Mouse (Mus musculus): ENCODE data around the gene Gfod1. TPM values are rescaled to one million over a fixed set of nuclear protein-coding genes. Genes with fewer than 3 reads are reported as not detected.
A peak's percentile ranks its signal among the peaks of the same experiment; 100 is the strongest.

The Gfod1 gene
- polyA plus RNA-seq (2011; ENCODE audit: insufficient read depth, insufficient read length, low replicate concordance, missing spikeins): 3.4 and 10.4 TPM in 2 replicates

DNA sequence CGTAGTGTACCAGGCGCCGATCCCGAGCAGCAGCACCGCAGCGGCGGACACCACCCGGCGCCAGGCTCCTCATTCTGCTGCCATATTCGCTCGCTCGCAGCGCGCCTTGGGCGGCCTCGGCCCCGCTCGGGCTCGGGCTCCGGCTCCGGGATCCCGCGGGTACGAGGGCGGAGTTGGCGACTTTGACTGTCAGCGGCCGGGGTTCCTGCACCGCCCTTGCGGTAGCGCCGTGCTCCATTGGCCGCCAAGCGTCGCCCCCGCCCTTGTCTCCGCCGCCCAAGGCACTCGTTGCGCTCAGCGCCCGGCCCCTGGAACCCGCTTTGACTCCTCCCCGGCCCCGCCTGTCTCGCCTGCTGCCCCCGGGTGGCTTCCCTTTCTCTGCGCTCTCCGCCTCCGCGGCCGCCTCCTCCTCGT lies at the start of gene Gfod1:
Gfod1 (minus strand) TSS at position 155 of the 414 bp plus-strand sequence.
- H3K4me1 ChIP-seq (ENCODE audit: control insufficient read depth, insufficient read depth, low read length): peaks cover 5% of the 10 kb centered on the region; the same call in 1 of the 2 replicates
- WGBS: under 1% methylated on average over 51 of the region's 53 CpGs
- 0 out of 2 replicates have a peak, but pooled peaks have one; percentile 17 for TF ChIP-seq CTCF (IDR thresholded peaks at IDR 0.05; ENCODE audit: control insufficient read depth, insufficient read depth, low read length)
- peak; percentile 91; the same call in 1 of the 2 replicates for TF ChIP-seq POLR2A (IDR thresholded peaks at IDR 0.05; ENCODE audit: borderline replicate concordance, control insufficient read depth, low read depth, low read length)
- H3K27ac ChIP-seq (ENCODE audit: control insufficient read depth, insufficient read depth, low read depth, low read length, poor library complexity): peak within 1 kb of the TSS; percentile 96
- peak within 1 kb of the TSS; percentile 86 for H3K4me3 ChIP-seq (replicated peaks; ENCODE audit: control insufficient read depth, low read depth, low read length)

DNA sequence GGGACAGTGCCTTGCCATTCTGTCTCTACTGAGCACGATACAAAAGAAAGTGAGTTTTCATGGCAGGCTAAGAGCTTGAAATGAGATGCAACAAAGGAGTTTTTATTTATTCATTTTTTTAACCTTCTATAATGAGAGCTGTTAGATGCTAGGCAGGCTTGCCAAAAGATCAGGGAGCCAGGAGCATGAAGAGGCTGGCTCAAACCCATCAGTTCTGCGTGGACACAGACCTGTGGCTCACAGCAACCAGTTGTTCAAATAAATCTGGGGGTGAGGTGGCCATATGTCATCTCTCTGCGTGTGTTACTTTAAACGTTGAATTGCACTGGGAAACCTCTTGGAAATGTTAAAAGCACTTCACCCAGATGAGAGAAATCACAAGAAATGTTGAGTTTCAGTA lies 49.4 kb upstream of the Gfod1 start:
- TF ChIP-seq POLR2A (IDR thresholded peaks at IDR 0.05; ENCODE audit: borderline replicate concordance, control insufficient read depth, low read depth, low read length) (no peak), CTCF (IDR thresholded peaks at IDR 0.05; ENCODE audit: control insufficient read depth, insufficient read depth, low read length) (no peak)
- 81% methylated on average over 4 of the region's 4 CpGs for WGBS
- Histone ChIP-seq H3K4me1 (ENCODE audit: control insufficient read depth, insufficient read depth, low read length) (no peaks in the 10 kb centered on the region), H3K4me3 (replicated peaks; ENCODE audit: control insufficient read depth, low read depth, low read length) (no peak overlapping the region), H3K27ac (ENCODE audit: control insufficient read depth, insufficient read depth, low read depth, low read length, poor library complexity) (no peak overlapping the region)

DNA sequence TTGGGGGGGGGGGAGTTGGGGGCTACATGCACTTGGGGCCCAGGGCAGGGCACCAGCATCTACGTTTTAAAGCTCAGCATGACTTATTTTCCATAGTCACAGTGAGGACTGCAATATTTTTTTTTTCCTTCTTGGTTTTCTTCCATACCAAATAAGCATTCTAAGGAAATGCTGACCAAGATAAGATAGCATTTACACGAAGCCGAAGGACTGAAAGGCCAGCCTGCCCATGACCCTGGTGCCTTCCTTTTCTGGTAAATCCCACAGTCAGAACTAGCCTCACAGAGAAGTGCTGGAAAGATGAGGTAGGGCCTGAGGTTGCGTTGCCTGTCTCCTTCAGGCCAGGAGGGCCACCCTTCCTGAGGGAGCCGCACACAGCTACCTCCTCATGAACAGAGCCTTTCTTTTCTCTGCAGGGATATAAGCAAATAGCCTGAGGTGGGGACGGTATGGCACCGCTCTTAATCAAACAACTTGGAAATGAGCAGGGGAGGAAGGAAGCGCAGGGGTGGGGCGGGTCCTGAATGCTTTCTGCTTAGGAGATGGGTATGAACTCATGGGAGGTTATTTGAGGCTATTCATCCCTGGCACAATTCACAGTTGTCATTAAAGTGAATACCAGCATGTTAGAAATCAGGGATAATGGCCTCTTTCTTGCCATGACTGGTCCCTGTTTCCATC lies 46.7 kb upstream of the Gfod1 start:
- Histone ChIP-seq H3K27ac (ENCODE audit: control insufficient read depth, insufficient read depth, low read depth, low read length, poor library complexity) (no peak overlapping the region), H3K4me3 (replicated peaks; ENCODE audit: control insufficient read depth, low read depth, low read length) (no peak overlapping the region), H3K4me1 (ENCODE audit: control insufficient read depth, insufficient read depth, low read length) (no peaks in the 10 kb centered on the region)
- WGBS: 65% methylated on average over 9 of the region's 9 CpGs
- TF ChIP-seq POLR2A (IDR thresholded peaks at IDR 0.05; ENCODE audit: borderline replicate concordance, control insufficient read depth, low read depth, low read length): no peak
- TF ChIP-seq CTCF (IDR thresholded peaks at IDR 0.05; ENCODE audit: control insufficient read depth, insufficient read depth, low read length): no peak

DNA sequence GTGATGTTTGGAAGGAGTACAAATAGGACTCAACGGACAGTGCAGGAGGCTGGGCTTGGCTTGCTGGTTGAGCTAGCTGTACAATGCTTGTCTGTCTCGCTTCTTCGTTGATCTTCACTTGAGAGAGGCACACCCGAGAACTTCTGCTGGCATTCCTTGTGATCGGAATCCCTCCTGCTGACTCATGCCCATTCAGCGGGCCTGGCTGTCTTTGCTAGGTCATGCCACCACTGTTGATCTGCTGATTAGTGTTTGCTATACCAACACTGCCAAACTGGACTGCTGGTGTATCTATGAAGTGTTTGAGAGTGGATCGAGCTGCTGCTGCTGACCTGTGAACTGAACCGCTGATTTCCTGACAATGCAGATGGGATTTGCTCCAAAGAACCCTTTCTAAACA lies 45.4 kb upstream of the Gfod1 start:
- Histone ChIP-seq H3K4me3 (replicated peaks; ENCODE audit: control insufficient read depth, low read depth, low read length) (no peak overlapping the region), H3K27ac (ENCODE audit: control insufficient read depth, insufficient read depth, low read depth, low read length, poor library complexity) (no peak overlapping the region), H3K4me1 (ENCODE audit: control insufficient read depth, insufficient read depth, low read length) (no peaks in the 10 kb centered on the region)
- no peak for TF ChIP-seq POLR2A (IDR thresholded peaks at IDR 0.05; ENCODE audit: borderline replicate concordance, control insufficient read depth, low read depth, low read length)
- TF ChIP-seq CTCF (IDR thresholded peaks at IDR 0.05; ENCODE audit: control insufficient read depth, insufficient read depth, low read length): no peak
- 79% methylated on average over 8 of the region's 8 CpGs for WGBS

DNA sequence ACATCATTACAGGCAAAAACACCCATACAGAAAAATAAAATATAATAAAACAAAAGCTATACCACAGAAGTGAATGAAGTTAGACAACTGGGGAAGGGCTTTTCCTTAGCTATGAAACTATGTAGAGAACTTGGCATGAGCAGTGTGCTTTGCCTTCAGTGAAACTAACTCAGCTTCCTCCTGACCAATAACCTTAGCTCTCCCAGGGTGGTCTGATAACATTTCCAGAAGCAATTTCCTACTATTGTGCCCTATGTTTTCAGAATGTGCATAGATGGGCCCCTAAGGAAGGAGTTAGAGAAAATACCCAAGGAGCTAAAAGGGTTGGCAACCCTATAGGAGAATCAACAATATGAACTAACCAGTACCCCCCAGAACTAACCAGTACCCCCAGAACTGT lies 42.9 kb upstream of the Gfod1 start:
- TF ChIP-seq CTCF (IDR thresholded peaks at IDR 0.05; ENCODE audit: control insufficient read depth, insufficient read depth, low read length) (no peak), POLR2A (IDR thresholded peaks at IDR 0.05; ENCODE audit: borderline replicate concordance, control insufficient read depth, low read depth, low read length) (no peak)
- Histone ChIP-seq H3K4me3 (replicated peaks; ENCODE audit: control insufficient read depth, low read depth, low read length) (no peak overlapping the region), H3K4me1 (ENCODE audit: control insufficient read depth, insufficient read depth, low read length) (no peaks in the 10 kb centered on the region), H3K27ac (ENCODE audit: control insufficient read depth, insufficient read depth, low read depth, low read length, poor library complexity) (no peak overlapping the region)

DNA sequence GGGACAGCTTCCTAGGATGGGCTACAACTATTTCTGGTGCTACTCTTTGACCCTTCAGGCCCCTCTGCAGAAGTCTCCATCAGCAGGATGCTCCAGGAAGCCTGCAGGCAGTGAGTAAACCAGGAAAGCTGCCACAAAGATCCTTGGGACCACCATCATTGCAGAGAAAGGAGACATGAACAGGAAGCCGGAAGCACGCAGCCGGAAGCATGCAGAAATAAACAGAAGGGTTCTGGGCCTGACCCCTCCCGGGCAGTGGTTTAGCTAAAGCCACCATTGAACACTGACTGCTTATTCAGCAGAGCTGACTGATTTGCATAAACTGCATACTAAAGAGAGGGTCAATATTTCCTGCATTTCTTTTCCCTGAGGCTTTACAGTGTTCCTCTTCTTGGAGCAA lies 34.7 kb upstream of the Gfod1 start:
- H3K4me1 ChIP-seq (ENCODE audit: control insufficient read depth, insufficient read depth, low read length): no peaks in the 10 kb centered on the region; the same call in 1 of the 2 replicates
- H3K4me3 ChIP-seq (replicated peaks; ENCODE audit: control insufficient read depth, low read depth, low read length): no peak overlapping the region
- H3K27ac ChIP-seq (ENCODE audit: control insufficient read depth, insufficient read depth, low read depth, low read length, poor library complexity): no peak overlapping the region
- WGBS: 74% methylated on average over 4 of the region's 4 CpGs
- TF ChIP-seq CTCF (IDR thresholded peaks at IDR 0.05; ENCODE audit: control insufficient read depth, insufficient read depth, low read length): no peak
- no peak for TF ChIP-seq POLR2A (IDR thresholded peaks at IDR 0.05; ENCODE audit: borderline replicate concordance, control insufficient read depth, low read depth, low read length)

DNA sequence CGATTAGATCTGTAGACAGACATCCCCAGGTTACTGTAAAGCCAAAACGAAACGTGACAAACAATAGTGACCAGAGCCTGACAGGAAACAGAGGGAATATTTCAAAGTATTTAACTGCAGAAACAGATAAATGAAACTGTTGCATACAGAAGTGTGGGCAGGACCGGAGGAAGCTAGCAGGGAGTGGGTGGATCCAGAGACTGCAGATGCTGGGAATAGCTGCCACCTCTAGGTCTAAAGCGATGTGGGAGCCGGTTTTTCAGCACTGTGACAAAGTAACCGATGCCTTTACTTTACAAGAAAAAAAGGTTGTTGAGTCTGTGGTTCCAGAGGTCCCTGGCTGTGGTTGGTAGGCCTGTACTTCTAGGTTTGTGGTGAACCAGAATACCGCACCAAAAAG lies 34.0 kb upstream of the Gfod1 start:
- Histone ChIP-seq H3K27ac (ENCODE audit: control insufficient read depth, insufficient read depth, low read depth, low read length, poor library complexity) (no peak overlapping the region), H3K4me1 (ENCODE audit: control insufficient read depth, insufficient read depth, low read length) (no peaks in the 10 kb centered on the region; the same call in 1 of the 2 replicates), H3K4me3 (replicated peaks; ENCODE audit: control insufficient read depth, low read depth, low read length) (no peak overlapping the region)
- TF ChIP-seq CTCF (IDR thresholded peaks at IDR 0.05; ENCODE audit: control insufficient read depth, insufficient read depth, low read length) (no peak), POLR2A (IDR thresholded peaks at IDR 0.05; ENCODE audit: borderline replicate concordance, control insufficient read depth, low read depth, low read length) (no peak)
- 67% methylated on average over 8 of the region's 8 CpGs for WGBS

DNA sequence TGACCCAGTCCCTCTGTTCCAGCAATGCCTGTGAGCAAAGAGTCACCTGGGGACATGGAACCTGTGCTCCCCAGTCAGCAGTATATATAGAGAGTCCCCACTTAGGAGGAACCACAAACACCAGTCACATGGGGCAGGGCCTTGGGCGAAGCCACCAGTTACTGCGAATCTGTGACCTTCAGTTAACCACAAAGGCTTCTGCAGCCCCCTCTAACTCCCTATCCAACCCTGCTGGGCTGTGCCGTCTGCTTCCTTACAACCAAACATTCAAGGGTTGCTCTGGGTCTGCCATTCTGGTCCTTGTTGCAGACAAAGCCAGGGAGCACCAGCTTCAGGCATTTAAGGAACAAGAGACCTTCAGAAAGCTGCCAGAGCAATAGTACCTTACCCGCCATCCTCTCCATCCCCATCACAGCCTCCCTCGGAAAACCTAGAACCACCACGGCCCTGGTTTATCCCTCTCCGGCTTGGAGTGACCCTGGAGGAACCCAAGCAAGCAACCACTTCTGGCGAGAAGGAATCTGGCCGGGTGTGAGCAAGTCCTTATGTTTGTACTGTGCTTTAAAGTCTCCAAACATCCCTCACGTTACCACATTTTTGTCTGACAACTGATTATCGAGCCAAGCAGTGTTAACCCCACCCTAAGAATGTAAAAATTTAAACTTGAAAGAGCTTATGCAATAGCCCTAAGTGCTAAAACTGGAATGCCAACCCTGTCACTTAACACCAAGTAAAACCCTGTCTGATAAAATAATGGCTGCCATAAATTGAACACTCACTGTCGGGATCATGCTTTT lies 32.7 kb upstream of the Gfod1 start:
- TF ChIP-seq POLR2A (IDR thresholded peaks at IDR 0.05; ENCODE audit: borderline replicate concordance, control insufficient read depth, low read depth, low read length) (no peak), CTCF (IDR thresholded peaks at IDR 0.05; ENCODE audit: control insufficient read depth, insufficient read depth, low read length) (no peak)
- Histone ChIP-seq H3K4me3 (replicated peaks; ENCODE audit: control insufficient read depth, low read depth, low read length) (no peak overlapping the region), H3K4me1 (ENCODE audit: control insufficient read depth, insufficient read depth, low read length) (no peaks in the 10 kb centered on the region; the same call in 1 of the 2 replicates), H3K27ac (ENCODE audit: control insufficient read depth, insufficient read depth, low read depth, low read length, poor library complexity) (no peak overlapping the region)
- WGBS: 59% methylated on average over 12 of the region's 12 CpGs

Data from bone marrow, adult 2 months (tissue).